ENCODE assay signal across 25 mouse cellular contexts in genomic region chr5:20609206-20609935, GRCm38 (mm10).
DNase-seq lines count a peak whose midpoint lies in the region; ATAC-seq lines count a peak whose summit lies in the region.
"Had no signal": no experiment of that assay in that cellular context is flagged by ENCODE, and none has a peak within 500 bp of the region (broad histone marks: within the 10 kb centered on the region; RNA-seq: fewer than 3 reads in every experiment).

No protein-coding gene starts in this region.

- ATAC-seq in kidney, embryonic 14.5 days (ENCODE audit: low FRiP score, low TSS enrichment): peak; percentile 75
- peak; percentile 46 for ATAC-seq in limb, embryonic 11.5 days (ENCODE audit: insufficient number of reproducible peaks, low FRiP score, low TSS enrichment, low read depth)
- 0 out of 2 replicates have a peak, but pooled peaks have one; percentile 29 for ATAC-seq in limb, embryonic 13.5 days (ENCODE audit: low FRiP score, low read depth)
- peak; percentile 65; the same call in 1 of the 2 replicates for ATAC-seq in midbrain, embryonic 15.5 days (replicated peaks)
- ATAC-seq: hindbrain, postnatal 0 days; intestine, embryonic 15.5 days had no signal

- no peak overlapping the region for H3K9ac ChIP-seq in kidney, embryonic 14.5 days (ENCODE audit: low read depth, low read length)
- H3K9ac ChIP-seq in limb, embryonic 11.5 days (ENCODE audit: low read length): no peak overlapping the region
- no peak overlapping the region for H3K9ac ChIP-seq in limb, embryonic 13.5 days
- H3K9ac ChIP-seq in midbrain, embryonic 15.5 days: no peak overlapping the region
- H3K9ac ChIP-seq: hindbrain, embryonic 12.5 days; intestine, embryonic 15.5 days; limb, embryonic 12.5 days; lung, embryonic 15.5 days; stomach, embryonic 15.5 days had no signal

- H3K9me3 ChIP-seq in kidney, embryonic 14.5 days (ENCODE audit: control insufficient read depth, low read length): no peaks in the 10 kb centered on the region
- H3K9me3 ChIP-seq in limb, embryonic 11.5 days (ENCODE audit: control insufficient read depth, low read length): no peaks in the 10 kb centered on the region
- no peaks in the 10 kb centered on the region for H3K9me3 ChIP-seq in limb, embryonic 10.5 days (replicated peaks)
- no peaks in the 10 kb centered on the region for H3K9me3 ChIP-seq in limb, embryonic 13.5 days
- no peaks in the 10 kb centered on the region for H3K9me3 ChIP-seq in midbrain, embryonic 15.5 days
- H3K9me3 ChIP-seq: hindbrain, embryonic 12.5 days; intestine, embryonic 15.5 days; limb, embryonic 12.5 days; lung, embryonic 15.5 days; stomach, embryonic 15.5 days had no signal

- no peaks in the 10 kb centered on the region for H3K36me3 ChIP-seq in kidney, embryonic 14.5 days (ENCODE audit: control insufficient read depth, insufficient read depth, low read length)
- no peaks in the 10 kb centered on the region for H3K36me3 ChIP-seq in limb, embryonic 11.5 days (ENCODE audit: control insufficient read depth, insufficient read depth, low read length)
- H3K36me3 ChIP-seq in limb, embryonic 10.5 days: no peaks in the 10 kb centered on the region
- H3K36me3 ChIP-seq in limb, embryonic 13.5 days: no peaks in the 10 kb centered on the region
- peaks cover 18% of the 10 kb centered on the region; the same call in 1 of the 2 replicates for H3K36me3 ChIP-seq in midbrain, embryonic 15.5 days (replicated peaks)
- H3K36me3 ChIP-seq: intestine, embryonic 15.5 days; limb, embryonic 12.5 days; lung, embryonic 15.5 days; stomach, embryonic 15.5 days had no signal

- no peak overlapping the region for H3K27ac ChIP-seq in kidney, embryonic 14.5 days (ENCODE audit: low read depth, low read length)
- H3K27ac ChIP-seq in limb, embryonic 11.5 days (replicated peaks; ENCODE audit: low read depth, low read length): no peak overlapping the region
- no peak overlapping the region for H3K27ac ChIP-seq in limb, embryonic 10.5 days
- H3K27ac ChIP-seq in limb, embryonic 13.5 days: no peak overlapping the region
- no peak overlapping the region for H3K27ac ChIP-seq in midbrain, embryonic 15.5 days
- H3K27ac ChIP-seq: hindbrain, embryonic 12.5 days; hindbrain, postnatal 0 days; intestine, embryonic 15.5 days; limb, embryonic 12.5 days; lung, embryonic 15.5 days; stomach, embryonic 15.5 days had no signal

- no peak for DNase-seq in kidney, postnatal 25 days
- DNase-seq in limb, embryonic 11.5 days (ENCODE audit: low spot score): no peak
- no peak for DNase-seq in limb, embryonic 10.5 days (ENCODE audit: low spot score)
- DNase-seq: adrenal gland, postnatal 25 days; B cell, adult 2 months; cerebellum, adult 11-12 months; cerebellum, adult 9-11 months; embryo, embryonic 11 days; gastrocnemius, postnatal 14 days; heart, postnatal 36 days; layer of hippocampus, postnatal 36 days; retina, postnatal 1 day; right cerebral cortex, postnatal 14 days had no signal

- H3K4me3 ChIP-seq in kidney, embryonic 14.5 days (ENCODE audit: low read length): no peak overlapping the region
- H3K4me3 ChIP-seq in limb, embryonic 11.5 days (ENCODE audit: low read depth, low read length): no peak overlapping the region
- H3K4me3 ChIP-seq in limb, embryonic 10.5 days: no peak overlapping the region
- no peak overlapping the region for H3K4me3 ChIP-seq in limb, embryonic 13.5 days
- no peak overlapping the region for H3K4me3 ChIP-seq in midbrain, embryonic 15.5 days
- H3K4me3 ChIP-seq: erythroblast, embryonic 14.5 days; hindbrain, embryonic 12.5 days; intestine, embryonic 15.5 days; limb, embryonic 12.5 days; lung, embryonic 15.5 days; stomach, embryonic 15.5 days had no signal

- WGBS in kidney, embryonic 14.5 days: 78% methylated on average over 12 of the region's 12 CpGs
- 87% methylated on average over 12 of the region's 12 CpGs for WGBS in limb, embryonic 11.5 days
- WGBS in limb, embryonic 10.5 days: 85% methylated on average over 12 of the region's 12 CpGs
- WGBS in limb, embryonic 13.5 days: 81% methylated on average over 12 of the region's 12 CpGs
- 86% methylated on average over 12 of the region's 12 CpGs for WGBS in midbrain, embryonic 15.5 days

- H3K27me3 ChIP-seq in kidney, embryonic 14.5 days (ENCODE audit: control insufficient read depth, insufficient read depth, low read length): no peaks in the 10 kb centered on the region
- H3K27me3 ChIP-seq in limb, embryonic 11.5 days (ENCODE audit: control insufficient read depth, insufficient read depth, low read length): no peaks in the 10 kb centered on the region
- no peaks in the 10 kb centered on the region for H3K27me3 ChIP-seq in limb, embryonic 10.5 days (ENCODE audit: low read depth, poor library complexity, severe bottlenecking)
- H3K27me3 ChIP-seq in limb, embryonic 13.5 days: peaks cover 7% of the 10 kb centered on the region; the same call in 1 of the 2 replicates
- no peaks in the 10 kb centered on the region for H3K27me3 ChIP-seq in midbrain, embryonic 15.5 days (replicated peaks)
- H3K27me3 ChIP-seq: hindbrain, embryonic 12.5 days; intestine, embryonic 15.5 days; limb, embryonic 12.5 days; lung, embryonic 15.5 days; stomach, embryonic 15.5 days had no signal

- H3K4me1 ChIP-seq in kidney, embryonic 14.5 days (ENCODE audit: control insufficient read depth, insufficient read depth, low read length): no peaks in the 10 kb centered on the region
- H3K4me1 ChIP-seq in limb, embryonic 11.5 days (ENCODE audit: control insufficient read depth, insufficient read depth, low read length): no peaks in the 10 kb centered on the region
- H3K4me1 ChIP-seq in limb, embryonic 10.5 days: peaks cover 1% of the 10 kb centered on the region
- H3K4me1 ChIP-seq in limb, embryonic 13.5 days: peaks cover 8% of the 10 kb centered on the region
- no peaks in the 10 kb centered on the region for H3K4me1 ChIP-seq in midbrain, embryonic 15.5 days
- H3K4me1 ChIP-seq: hindbrain, embryonic 12.5 days; intestine, embryonic 15.5 days; lung, embryonic 15.5 days; stomach, embryonic 15.5 days had no signal

- H3K4me2 ChIP-seq in kidney, embryonic 14.5 days (replicated peaks; ENCODE audit: low read depth, low read length): no peak overlapping the region
- no peak overlapping the region for H3K4me2 ChIP-seq in limb, embryonic 11.5 days (ENCODE audit: low read depth, severe bottlenecking)
- H3K4me2 ChIP-seq in limb, embryonic 13.5 days (replicated peaks): no peak overlapping the region
- no peak overlapping the region for H3K4me2 ChIP-seq in midbrain, embryonic 15.5 days
- H3K4me2 ChIP-seq: heart, embryonic 11.5 days; hindbrain, embryonic 12.5 days; intestine, embryonic 15.5 days; limb, embryonic 12.5 days; liver, embryonic 11.5 days; lung, embryonic 15.5 days; stomach, embryonic 15.5 days had no signal
